Mouse (Mus musculus) CH12.LX (cell line): ENCODE results near the gene Dand5. TPM values are rescaled to one million over a fixed set of nuclear protein-coding genes. Genes with fewer than 3 reads are reported as not detected.
A peak's percentile ranks its signal among the peaks of the same experiment; 100 is the strongest.

Experiments used
- DNase-seq: peaks from one replicate; pipeline ENCODE4 v3.0.0-alpha.2; 2013; ENCODE audit errors: extremely low read depth
- H3K27ac ChIP-seq: 2 replicates; pipeline ENCODE4 v1.5.1; 2012; ENCODE audit warnings: low read depth, mild to moderate bottlenecking, control low read depth, moderate library complexity; ENCODE audit not compliant: insufficient read depth
- H3K27me3 ChIP-seq: replicated peaks from 2 replicates; pipeline ENCODE3; 2012; ENCODE audit warnings: inconsistent platforms
- H3K36me3 ChIP-seq, 2 experiments: replicated peaks in 1 of 2; 2 replicates each; pipeline versions ENCODE3 to v1.6.1; 2012; ENCODE audit warnings: inconsistent platforms in 1 of 2, low read length in 1 of 2, mild to moderate bottlenecking in 1 of 2, mixed read lengths in 1 of 2, moderate library complexity in 1 of 2; ENCODE audit not compliant: control insufficient read depth in 1 of 2, insufficient read depth in 1 of 2
- H3K4me1 ChIP-seq, 2 experiments: 2 replicates each; pipeline ENCODE4 v1.6.1; 2012; ENCODE audit warnings: inconsistent platforms in 1 of 2, moderate library complexity in 1 of 2; ENCODE audit not compliant: insufficient read depth in 2 of 2, control insufficient read depth in 1 of 2
- H3K4me2 ChIP-seq: 2 replicates; pipeline ENCODE4 v1.6.1; 2012; ENCODE audit warnings: low read depth, mild to moderate bottlenecking, control low read depth; ENCODE audit not compliant: poor library complexity, insufficient read depth, severe bottlenecking
- H3K4me3 ChIP-seq, 3 experiments: fragments of 150-350 bp in 1 of 3; sonication (generic) in 1 of 3; replicated peaks in 1 of 3; 2 replicates each; pipeline versions ENCODE3 to v1.5.1; 2011 to 2012; ENCODE audit warnings: low read depth in 2 of 3, low read length in 2 of 3, mild to moderate bottlenecking in 2 of 3, moderate library complexity in 2 of 3, control low read depth in 1 of 3, improper control_type of control experiment in 1 of 3, inconsistent platforms in 1 of 3, mixed read lengths in 1 of 3; ENCODE audit not compliant: poor library complexity in 1 of 3
- H3K79me2 ChIP-seq: replicated peaks from 2 replicates; pipeline ENCODE4 v1.6.1; 2012; ENCODE audit warnings: mild to moderate bottlenecking, moderate library complexity; ENCODE audit not compliant: control insufficient read depth, poor library complexity, insufficient read depth, severe bottlenecking; ENCODE audit errors: extremely low read depth
- H3K9ac ChIP-seq: 2 replicates; pipeline ENCODE4 v1.6.1; 2012; ENCODE audit warnings: low read depth, mild to moderate bottlenecking, control low read depth, moderate library complexity; ENCODE audit not compliant: insufficient read depth
- H3K9me3 ChIP-seq: replicated peaks from 2 replicates; pipeline ENCODE3; 2012; ENCODE audit warnings: low read length, inconsistent platforms, mixed read lengths
- BHLHE40 ChIP-seq: IDR thresholded peaks from 2 replicates; pipeline ENCODE4 v1.6.1; 2011; ENCODE audit warnings: mild to moderate bottlenecking, low read depth, low read length, improper control_type of control experiment
- CHD1 ChIP-seq: IDR thresholded peaks from 2 replicates; pipeline ENCODE4 v1.6.1; 2012; ENCODE audit warnings: low read depth, low read length, improper control_type of control experiment, inconsistent platforms
- CHD2 ChIP-seq: IDR thresholded peaks from 2 replicates; pipeline ENCODE4 v1.6.1; 2011; ENCODE audit warnings: low read length, improper control_type of control experiment
- CTCF ChIP-seq, 2 experiments: IDR thresholded peaks in 1 of 2; conservative IDR thresholded peaks in 1 of 2; 2 replicates each; pipeline ENCODE4 v1.5.1; 2011 to 2012; ENCODE audit warnings: low read depth in 2 of 2, low read length in 2 of 2, improper control_type of control experiment in 1 of 2, inconsistent platforms in 1 of 2, mild to moderate bottlenecking in 1 of 2, moderate library complexity in 1 of 2
- E2F4 ChIP-seq: IDR thresholded peaks from 2 replicates; pipeline ENCODE4 v1.6.1; 2011; ENCODE audit warnings: low read depth, low read length, improper control_type of control experiment; ENCODE audit not compliant: insufficient replicate concordance
- EP300 ChIP-seq: IDR thresholded peaks from 2 replicates; pipeline ENCODE4 v1.6.1; 2011; ENCODE audit warnings: low read length, improper control_type of control experiment
- IRF4 ChIP-seq: IDR thresholded peaks from 2 replicates; pipeline ENCODE4 v1.6.1; 2014; ENCODE audit warnings: low read depth, mild to moderate bottlenecking, inconsistent platforms, low read length, improper control_type of control experiment
- JUN ChIP-seq: IDR thresholded peaks from 2 replicates; pipeline ENCODE4 v1.6.1; 2011; ENCODE audit warnings: low read depth, mild to moderate bottlenecking, low read length, improper control_type of control experiment, moderate library complexity; ENCODE audit not compliant: insufficient read depth
- JUND ChIP-seq: conservative IDR thresholded peaks from 2 replicates; pipeline ENCODE4 v1.6.1; 2011; ENCODE audit warnings: low read depth, low read length, improper control_type of control experiment
- KAT2A ChIP-seq: IDR thresholded peaks from 2 replicates; pipeline ENCODE4 v1.6.1; 2012; ENCODE audit warnings: low read length, improper control_type of control experiment, inconsistent platforms; ENCODE audit not compliant: insufficient replicate concordance
- MAX ChIP-seq: IDR thresholded peaks from 2 replicates; pipeline ENCODE4 v1.6.1; 2011; ENCODE audit warnings: low read length, improper control_type of control experiment
- MEF2A ChIP-seq: IDR thresholded peaks from 2 replicates; pipeline ENCODE4 v1.6.1; 2014; ENCODE audit warnings: low read depth, mild to moderate bottlenecking, inconsistent platforms, low read length, improper control_type of control experiment, borderline replicate concordance
- MYC ChIP-seq: IDR thresholded peaks from 2 replicates; pipeline ENCODE4 v1.6.1; 2011; ENCODE audit warnings: low read depth, mild to moderate bottlenecking, improper control_type of control experiment, low read length
- NELFE ChIP-seq: IDR thresholded peaks from 2 replicates; pipeline ENCODE4 v1.6.1; 2011; ENCODE audit warnings: low read depth, low read length, improper control_type of control experiment
- NRF1 ChIP-seq: IDR thresholded peaks from 2 replicates; pipeline ENCODE4 v1.6.1; 2014; ENCODE audit warnings: low read depth, mild to moderate bottlenecking, inconsistent platforms, low read length, improper control_type of control experiment, moderate library complexity
- PAX5 ChIP-seq: IDR thresholded peaks from 2 replicates; pipeline ENCODE4 v1.6.1; 2012; ENCODE audit warnings: low read length, inconsistent platforms, mixed read lengths
- POLR2A ChIP-seq: IDR thresholded peaks from 2 replicates; pipeline ENCODE4 v1.6.1; 2011; ENCODE audit warnings: low read depth, mild to moderate bottlenecking, improper control_type of control experiment, low read length
- POLR2AphosphoS2 ChIP-seq: IDR thresholded peaks from 2 replicates; pipeline ENCODE4 v1.6.1; 2011; ENCODE audit warnings: low read depth, low read length, improper control_type of control experiment
- RAD21 ChIP-seq: IDR thresholded peaks from 2 replicates; pipeline ENCODE4 v1.6.1; 2011; ENCODE audit warnings: low read depth, mild to moderate bottlenecking, low read length, improper control_type of control experiment, moderate library complexity
- RCOR1 ChIP-seq: conservative IDR thresholded peaks from 2 replicates; pipeline ENCODE4 v1.6.1; 2012; ENCODE audit warnings: low read depth, mild to moderate bottlenecking, inconsistent platforms, low read length, improper control_type of control experiment
- SIN3A ChIP-seq: IDR thresholded peaks from 2 replicates; pipeline ENCODE4 v1.6.1; 2012; ENCODE audit warnings: low read length, improper control_type of control experiment, inconsistent platforms
- SMC3 ChIP-seq: IDR thresholded peaks from 2 replicates; pipeline ENCODE4 v1.6.1; 2011; ENCODE audit warnings: low read depth, low read length, improper control_type of control experiment
- TBP ChIP-seq: conservative IDR thresholded peaks from 2 replicates; pipeline ENCODE4 v1.6.1; 2011; ENCODE audit warnings: low read depth, low read length, improper control_type of control experiment
- USF1 ChIP-seq: IDR thresholded peaks from 2 replicates; pipeline ENCODE4 v1.6.1; 2014; ENCODE audit warnings: low read depth, mild to moderate bottlenecking, inconsistent platforms, low read length, improper control_type of control experiment
- ZC3H11A ChIP-seq: IDR thresholded peaks from 2 replicates; pipeline ENCODE4 v1.6.1; 2012; ENCODE audit warnings: low read depth, mild to moderate bottlenecking, inconsistent platforms, low read length, improper control_type of control experiment
- ZKSCAN1 ChIP-seq: IDR thresholded peaks from 2 replicates; pipeline ENCODE4 v1.6.1; 2012; ENCODE audit warnings: low read depth, inconsistent platforms, low read length, improper control_type of control experiment, borderline replicate concordance
- ZMIZ1 ChIP-seq: IDR thresholded peaks from 2 replicates; pipeline ENCODE4 v1.6.1; 2012; ENCODE audit warnings: low read depth, mild to moderate bottlenecking, inconsistent platforms, low read length, improper control_type of control experiment
- ZNF384 ChIP-seq: IDR thresholded peaks from 2 replicates; pipeline ENCODE4 v1.6.1; 2012; ENCODE audit warnings: low read depth, low read length, improper control_type of control experiment, inconsistent platforms
- dilution Hi-C: fragments of 300-500 bp; cut with MboI; formaldehyde crosslinking; loops from 2 replicates; pipeline ENCODE4 v1.14.3; 2020; ENCODE audit warnings: low sequenced_read_pairs; ENCODE audit not compliant: extremely low pct_unique_long_range_greater_than_20kb, extremely low pct_ligation_motif_present
- in situ Hi-C: fragments of 300-500 bp; cut with MboI; formaldehyde crosslinking; loops from 3 replicates; pipeline ENCODE4 v1.14.3; 2019; ENCODE audit warnings: low sequenced_read_pairs, low pct_ligation_motif_present, low pct_unique_long_range_greater_than_20kb, mixed read lengths
- polyA plus RNA-seq: library from polyadenylated mRNA; unstranded; fragments of >175 nt; gene quantifications from 2 replicates; pipeline ENCODE4 v1.2.1, GENCODE M21; 2012; ENCODE audit warnings: low read depth; ENCODE audit not compliant: insufficient read length
- total RNA-seq, 2 experiments: library from RNA; depleted of rRNA; stranded (reverse); fragments of 300-350 nt in 1 of 2; fragments of >200 nt in 1 of 2; gene quantifications; 2 replicates each; pipeline ENCODE4 v1.2.3; 2012 to 2014

Dand5 gene
- total and polyA plus RNA-seq, 3 experiments = 1.4 to 1.7 (median 1.5) TPM

- Histone ChIP-seq H3K9me3 (no peaks in the 10 kb centered on the region), H3K4me2 (peak overlapping the region; percentile 91), H3K9ac (0 out of 2 replicates have a peak overlapping the region, but pooled peaks have one; percentile 9), H3K27ac (no peak overlapping the region), H3K79me2 (no peaks in the 10 kb centered on the region), H3K36me3 (no peaks in the 10 kb centered on the region), H3K4me3 (peak overlapping the region in 1 of 3 experiments; percentile 40), H3K27me3 (peaks cover 83% of the 10 kb centered on the region), H3K4me1 (peaks cover 0 to 2% of the 10 kb centered on the region in 2 experiments; a peak in 1 of 4 replicates)
- TF ChIP-seq NELFE = no peak
- no peak for TF ChIP-seq USF1
- no peak for TF ChIP-seq CTCF (conservative IDR thresholded peaks at IDR 0.05 in 1 of 2, IDR thresholded peaks at IDR 0.05 in 1 of 2; ENCODE audit: low read depth in 2 of 2, low read length in 2 of 2)
- TF ChIP-seq ZNF384 = no peak
- no peak for TF ChIP-seq BHLHE40
- TF ChIP-seq MYC = no peak
- TF ChIP-seq RCOR1 = no peak
- TF ChIP-seq PAX5 = no peak
- TF ChIP-seq MAX = no peak
- TF ChIP-seq EP300 = no peak
- TF ChIP-seq CHD2 = no peak
- TF ChIP-seq MEF2A = no peak
- TF ChIP-seq POLR2A = no peak
- TF ChIP-seq JUND = no peak
- no peak for TF ChIP-seq ZMIZ1
- TF ChIP-seq JUN = no peak
- TF ChIP-seq POLR2AphosphoS2 = no peak
- no peak for DNase-seq
- in situ Hi-C loops = no loop called here
- dilution Hi-C loops = no loop called here
These were observed 48.8 kb downstream of the Dand5 start for GRCm38 (mm10) chr8:84773833-84774232.

DNA sequence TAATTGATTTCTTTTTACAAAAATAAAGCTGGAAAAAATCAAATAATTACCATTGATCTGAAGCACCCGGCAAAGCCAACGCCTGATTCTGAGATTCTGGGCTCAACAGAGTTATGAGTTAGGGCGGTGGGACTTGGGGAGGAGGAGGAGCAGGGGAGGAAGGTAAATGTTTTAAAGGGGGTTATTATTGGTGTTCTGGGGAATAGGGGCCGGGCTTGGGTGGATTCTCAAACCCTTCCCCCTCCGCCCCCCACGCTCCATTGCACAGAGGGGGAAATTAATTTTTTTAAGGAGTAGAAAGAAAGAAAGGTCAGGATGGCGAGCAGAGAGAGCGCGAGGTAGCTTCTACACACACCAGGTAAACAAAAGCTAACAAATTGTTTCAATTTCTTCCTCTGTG is 49.3 kb downstream of the Dand5 start:
- dilution Hi-C loops (no loop called here), in situ Hi-C loops (no loop called here)
- no peak overlapping the region for H3K27ac ChIP-seq
- H3K9me3 ChIP-seq = no peaks in the 10 kb centered on the region
- H3K36me3 ChIP-seq = no peaks in the 10 kb centered on the region
- no peak for DNase-seq
- no peaks in the 10 kb centered on the region for H3K79me2 ChIP-seq
- peak overlapping the region; percentile 91 for H3K4me2 ChIP-seq
- H3K4me1 ChIP-seq = peaks cover 0 to 2% of the 10 kb centered on the region in 2 experiments; a peak in 1 of 4 replicates
- H3K4me3 ChIP-seq = no peak overlapping the region
- H3K27me3 ChIP-seq = peaks cover 83% of the 10 kb centered on the region
- no peak for TF ChIP-seq ZKSCAN1
- TF ChIP-seq POLR2AphosphoS2 = no peak
- TF ChIP-seq ZNF384 = no peak
- no peak for TF ChIP-seq SMC3
- no peak for TF ChIP-seq IRF4
- no peak for TF ChIP-seq POLR2A
- no peak for TF ChIP-seq JUN
- TF ChIP-seq KAT2A = no peak
- no peak for TF ChIP-seq TBP
- no peak for TF ChIP-seq RAD21
- no peak for TF ChIP-seq ZC3H11A
- TF ChIP-seq PAX5 = no peak
- no peak for TF ChIP-seq JUND
- TF ChIP-seq E2F4 = no peak
- TF ChIP-seq NRF1 = no peak
- no peak for TF ChIP-seq CHD1
- TF ChIP-seq SIN3A = no peak
- H3K9ac ChIP-seq = 0 out of 2 replicates have a peak overlapping the region, but pooled peaks have one; percentile 9
